Mouse (Mus musculus) kidney, adult 18-20 months (tissue): Measurements from ENCODE around the gene Hist1h3h.
"Not testable (repeated sequence)": the region's sequence is repeated elsewhere in the genome, so short reads cannot be mapped to it uniquely, and the experiment has no call there.

Experiments
- DNase-seq: peaks from one replicate; pipeline ENCODE4 v3.0.0; 2021

The Hist1h3h gene

GRCm38 (mm10) chr13:21729544-21729943 lies 12.1 kb downstream of the Hist1h3h start:
- DNase-seq, result no peak

- no peak for DNase-seq
Measured at GRCm38 (mm10) chr13:21733466-21733865, 16.0 kb downstream of the Hist1h3h start.

GRCm38 (mm10) chr13:21734010-21734905 lies 16.8 kb downstream of the Hist1h3h start:
- DNase-seq, result peak; percentile 71

- peak; percentile 49 for DNase-seq
Measured at GRCm38 (mm10) chr13:21734906-21735767, 17.7 kb downstream of the Hist1h3h start, which contains the start of gene Hist1h4j. Hist1h4j (plus strand) TSS chr13:21735064.

GRCm38 (mm10) chr13:21745006-21745405 lies 27.5 kb downstream of the Hist1h3h start:
- no peak for DNase-seq

GRCm38 (mm10) chr13:21749387-21750158 lies 32.1 kb downstream of the Hist1h3h start:
- no peak for DNase-seq

- DNase-seq, result peak; percentile 74
Measured at GRCm38 (mm10) chr13:21750159-21751017, 32.9 kb downstream of the Hist1h3h start, which contains the start of gene Hist1h4k. Hist1h4k (minus strand) TSS chr13:21750505.

- no peak for DNase-seq
Measured at GRCm38 (mm10) chr13:21751417-21751816, 34.0 kb downstream of the Hist1h3h start.

GRCm38 (mm10) chr13:21751827-21752226 lies 34.4 kb downstream of the Hist1h3h start:
- DNase-seq, result no peak

- no peak for DNase-seq
Measured at GRCm38 (mm10) chr13:21752356-21752755, 34.9 kb downstream of the Hist1h3h start.

- DNase-seq, result no peak
Measured at GRCm38 (mm10) chr13:21753051-21753523, 35.6 kb downstream of the Hist1h3h start.

- peak; percentile 15 for DNase-seq
Measured at GRCm38 (mm10) chr13:21753524-21754285, 36.2 kb downstream of the Hist1h3h start, which contains the start of the genes Hist1h2ak and Hist1h2bn. Hist1h2ak (minus strand) TSS chr13:21753827. Hist1h2bn (plus strand) TSS chr13:21754123.

- not testable (repeated sequence) for DNase-seq
Measured at GRCm38 (mm10) chr13:21754294-21755001, 37.0 kb downstream of the Hist1h3h start.

GRCm38 (mm10) chr13:21755707-21756106 lies 38.2 kb downstream of the Hist1h3h start:
- DNase-seq, result no peak
